Comparison of ENCODE assay signal across 19 mouse cellular contexts in genomic region chr1:54703466-54703865, GRCm38 (mm10).
DNase-seq lines count a peak whose midpoint lies in the region; ATAC-seq and TF ChIP-seq lines count a peak whose summit lies in the region.
"Had no signal": no experiment of that assay in that cellular context is flagged by ENCODE, and none has a peak within 500 bp of the region (broad histone marks: within the 10 kb centered on the region; RNA-seq: fewer than 3 reads in every experiment).

No protein-coding gene starts in this region.

- no peak overlapping the region for H3K4me2 ChIP-seq in forebrain, embryonic 15.5 days (replicated peaks)
- H3K4me2 ChIP-seq in forebrain, embryonic 16.5 days (ENCODE audit: low read length) = no peak overlapping the region
- H3K4me2 ChIP-seq in lung, embryonic 16.5 days (ENCODE audit: low read depth, low read length) = no peak overlapping the region
- H3K4me2 ChIP-seq: embryonic facial prominence, embryonic 15.5 days; heart, embryonic 13.5 days had no signal

- 35% methylated on average over 1 of the region's 1 CpGs for WGBS in forebrain, embryonic 15.5 days
- 39% methylated on average over 1 of the region's 1 CpGs for WGBS in forebrain, embryonic 16.5 days
- WGBS in lung, embryonic 16.5 days = 47% methylated on average over 1 of the region's 1 CpGs

- peak; percentile 20; the same call in 1 of the 2 replicates for ATAC-seq in forebrain, embryonic 15.5 days (replicated peaks)
- ATAC-seq in forebrain, embryonic 16.5 days = no peak
- 0 out of 2 replicates have a peak, but pooled peaks have one; percentile 20 for ATAC-seq in lung, embryonic 16.5 days (ENCODE audit: low read depth)

- no peaks in the 10 kb centered on the region for H3K9me3 ChIP-seq in forebrain, embryonic 15.5 days
- no peaks in the 10 kb centered on the region for H3K9me3 ChIP-seq in forebrain, embryonic 16.5 days (ENCODE audit: control insufficient read depth, low read length)
- no peaks in the 10 kb centered on the region for H3K9me3 ChIP-seq in lung, embryonic 16.5 days (ENCODE audit: control insufficient read depth, low read length)
- H3K9me3 ChIP-seq: embryonic facial prominence, embryonic 15.5 days; heart, embryonic 13.5 days had no signal

- H3K4me3 ChIP-seq in forebrain, embryonic 15.5 days = no peak overlapping the region
- H3K4me3 ChIP-seq in forebrain, embryonic 16.5 days (replicated peaks; ENCODE audit: low read length) = no peak overlapping the region
- no peak overlapping the region for H3K4me3 ChIP-seq in lung, embryonic 16.5 days (ENCODE audit: low read length)
- H3K4me3 ChIP-seq: embryonic facial prominence, embryonic 15.5 days; heart, embryonic 13.5 days had no signal

- TF ChIP-seq POLR2A in brain, embryonic 14.5 days (IDR thresholded peaks at IDR 0.05; ENCODE audit: borderline replicate concordance, extremely low read depth, insufficient read depth, insufficient read length, poor library complexity, severe bottlenecking) = no peak

- peak overlapping the region; percentile 5; the same call in 1 of the 2 replicates for H3K27ac ChIP-seq in forebrain, embryonic 15.5 days (replicated peaks)
- no peak overlapping the region for H3K27ac ChIP-seq in forebrain, embryonic 16.5 days (ENCODE audit: low read length)
- no peak overlapping the region; the same call in 1 of the 2 replicates for H3K27ac ChIP-seq in lung, embryonic 16.5 days (ENCODE audit: low read length)
- H3K27ac ChIP-seq: embryonic facial prominence, embryonic 15.5 days; liver, embryonic 14.5 days had no signal

- H3K27me3 ChIP-seq in forebrain, embryonic 15.5 days = no peaks in the 10 kb centered on the region
- H3K27me3 ChIP-seq in forebrain, embryonic 16.5 days (replicated peaks; ENCODE audit: control insufficient read depth, insufficient read depth, low read length) = no peaks in the 10 kb centered on the region
- H3K27me3 ChIP-seq in lung, embryonic 16.5 days (ENCODE audit: control insufficient read depth, insufficient read depth, low read depth, low read length) = no peaks in the 10 kb centered on the region
- H3K27me3 ChIP-seq: embryonic facial prominence, embryonic 15.5 days; heart, embryonic 13.5 days had no signal

- no peak for DNase-seq in lung, postnatal 10 days
- DNase-seq in brain, embryonic 14.5 days (ENCODE audit: low read depth) = peak; percentile 94
- DNase-seq in forelimb bud, embryonic 11.5 days (ENCODE audit: low read depth, low spot score) = peak; percentile 47
- no peak for DNase-seq in kidney, postnatal 14 days
- DNase-seq: B cell, adult 2 months; cerebellum, adult 9-10 months; gastrocnemius, postnatal 14 days; kidney, adult 8-10 months; kidney, postnatal 4 days; layer of hippocampus, postnatal 36 days; lung, postnatal 14 days; right cerebral cortex, postnatal 14 days; thymus, postnatal 36 days had no signal

- H3K4me1 ChIP-seq in forebrain, embryonic 15.5 days = peaks cover 28% of the 10 kb centered on the region
- H3K4me1 ChIP-seq in forebrain, embryonic 16.5 days (replicated peaks; ENCODE audit: control insufficient read depth, insufficient read depth, low read length) = peaks cover 18% of the 10 kb centered on the region
- H3K4me1 ChIP-seq in lung, embryonic 16.5 days (replicated peaks; ENCODE audit: control insufficient read depth, insufficient read depth, low read length) = 0 out of 2 replicates have a peak, but pooled peaks cover 2% of the 10 kb centered on the region

- no peak overlapping the region for H3K9ac ChIP-seq in forebrain, embryonic 15.5 days (replicated peaks)
- H3K9ac ChIP-seq in forebrain, embryonic 16.5 days (replicated peaks; ENCODE audit: low read depth, low read length) = no peak overlapping the region
- no peak overlapping the region for H3K9ac ChIP-seq in lung, embryonic 16.5 days (ENCODE audit: low read length)
- H3K9ac ChIP-seq: embryonic facial prominence, embryonic 15.5 days; heart, embryonic 13.5 days; liver, embryonic 14.5 days had no signal

- no peak for TF ChIP-seq CTCF in brain, embryonic 14.5 days (IDR thresholded peaks at IDR 0.05; ENCODE audit: borderline replicate concordance, extremely low read depth, insufficient read depth, insufficient read length)

- H3K36me3 ChIP-seq in forebrain, embryonic 15.5 days = no peaks in the 10 kb centered on the region
- no peaks in the 10 kb centered on the region for H3K36me3 ChIP-seq in forebrain, embryonic 16.5 days (ENCODE audit: control insufficient read depth, insufficient read depth)
- H3K36me3 ChIP-seq in lung, embryonic 16.5 days (ENCODE audit: control insufficient read depth, insufficient read depth, low read length) = no peaks in the 10 kb centered on the region
- H3K36me3 ChIP-seq: embryonic facial prominence, embryonic 15.5 days; heart, embryonic 13.5 days had no signal

Comparison
In these comparisons a context has a peak if more than half of its experiments do, and no peak if none do; other contexts are left out.
1. DNase-seq: peak in brain, embryonic 14.5 days (single experiment) and forelimb bud, embryonic 11.5 days (single experiment); none in lung, postnatal 10 days (single experiment) and kidney, postnatal 14 days (single experiment).